Mouse (Mus musculus) layer of hippocampus, adult 11-12 months (tissue): ENCODE measurements around the gene Taf1.

Experiments used
- DNase-seq: peaks from one replicate; pipeline ENCODE4 v3.0.0; 2022; ENCODE audit warnings: low spot score

The Taf1 gene

GRCm38 (mm10) chrX:101532347-101533221 is at the start of gene Taf1:
Taf1 (plus strand) TSS chrX:101532734.
- peak; percentile 97 for DNase-seq

- peak; percentile 58 for DNase-seq
Measured at GRCm38 (mm10) chrX:101486487-101487152, 45.9 kb upstream of the Taf1 start.

GRCm38 (mm10) chrX:101504636-101505035 is 27.9 kb upstream of the Taf1 start:
- DNase-seq: no peak

- peak; percentile 12 for DNase-seq
Measured at GRCm38 (mm10) chrX:101515710-101516109, 16.8 kb upstream of the Taf1 start.

GRCm38 (mm10) chrX:101518006-101518405 is 14.5 kb upstream of the Taf1 start:
- no peak for DNase-seq

- DNase-seq: no peak
Measured at GRCm38 (mm10) chrX:101522027-101522426, 10.5 kb upstream of the Taf1 start.

- no peak for DNase-seq
Measured at GRCm38 (mm10) chrX:101527356-101527755, 5.2 kb upstream of the Taf1 start.

- no peak for DNase-seq
Measured at GRCm38 (mm10) chrX:101585455-101585854, 52.9 kb downstream of the Taf1 start.

- no peak for DNase-seq
Measured at GRCm38 (mm10) chrX:101616183-101616582, 83.6 kb downstream of the Taf1 start.

- DNase-seq: no peak
Measured at GRCm38 (mm10) chrX:101617889-101618288, 85.4 kb downstream of the Taf1 start.

GRCm38 (mm10) chrX:101620317-101620716 is 87.8 kb downstream of the Taf1 start:
- DNase-seq: no peak

- no peak for DNase-seq
Measured at GRCm38 (mm10) chrX:101622539-101622938, 90.0 kb downstream of the Taf1 start.

GRCm38 (mm10) chrX:101636821-101637525 is 104.4 kb downstream of the Taf1 start:
- no peak for DNase-seq

GRCm38 (mm10) chrX:101638856-101639255 is 106.3 kb downstream of the Taf1 start:
- DNase-seq: no peak

- DNase-seq: no peak
Measured at GRCm38 (mm10) chrX:101639306-101639705, 106.8 kb downstream of the Taf1 start.

GRCm38 (mm10) chrX:101639741-101640166 is 107.2 kb downstream of the Taf1 start, which contains the start of gene Ogt:
Ogt (plus strand) TSS chrX:101640060.
- peak; percentile 92 for DNase-seq

GRCm38 (mm10) chrX:101640194-101641160 is 107.9 kb downstream of the Taf1 start:
- DNase-seq: peak; percentile 23

- no peak for DNase-seq
Measured at GRCm38 (mm10) chrX:101641161-101641530, 108.6 kb downstream of the Taf1 start.

- DNase-seq: peak; percentile 8
Measured at GRCm38 (mm10) chrX:101642091-101642490, 109.6 kb downstream of the Taf1 start.

- DNase-seq: no peak
Measured at GRCm38 (mm10) chrX:101645286-101645685, 112.8 kb downstream of the Taf1 start.

GRCm38 (mm10) chrX:101646621-101647020 is 114.1 kb downstream of the Taf1 start:
- DNase-seq: no peak
